Mouse (Mus musculus): ENCODE data around the gene Cpsf6. TPM values are rescaled to one million over a fixed set of nuclear protein-coding genes. Genes with fewer than 3 reads are reported as not detected.

Gene Cpsf6
- polyA plus RNA-seq, 1 experiment from 2014 or later = 279 TPM

DNA sequence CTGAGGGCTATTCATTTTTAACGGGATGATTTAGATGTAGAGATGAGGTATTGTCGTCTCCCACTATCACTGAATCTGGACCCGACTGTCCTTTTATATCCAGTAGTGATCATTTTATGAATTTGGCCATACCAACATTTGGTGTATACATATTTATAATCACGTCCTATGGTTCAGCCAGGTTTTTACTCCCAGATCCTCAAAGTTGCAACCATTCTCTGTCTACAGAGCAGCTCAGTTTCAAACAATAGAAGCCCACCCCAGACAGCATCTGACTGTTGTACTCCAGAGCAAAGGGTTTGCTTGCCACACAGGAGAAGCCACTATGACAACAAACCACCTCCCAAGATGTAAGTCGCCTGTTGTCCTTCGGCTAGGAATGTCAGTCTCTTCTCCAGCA is 7.2 kb upstream of the Cpsf6 start:
- Histone ChIP-seq H3K27me3 (peaks cover 4% of the 10 kb centered on the region), H3K9me3 (no peaks in the 10 kb centered on the region)
- 81% methylated on average over 6 of the region's 6 CpGs for WGBS

DNA sequence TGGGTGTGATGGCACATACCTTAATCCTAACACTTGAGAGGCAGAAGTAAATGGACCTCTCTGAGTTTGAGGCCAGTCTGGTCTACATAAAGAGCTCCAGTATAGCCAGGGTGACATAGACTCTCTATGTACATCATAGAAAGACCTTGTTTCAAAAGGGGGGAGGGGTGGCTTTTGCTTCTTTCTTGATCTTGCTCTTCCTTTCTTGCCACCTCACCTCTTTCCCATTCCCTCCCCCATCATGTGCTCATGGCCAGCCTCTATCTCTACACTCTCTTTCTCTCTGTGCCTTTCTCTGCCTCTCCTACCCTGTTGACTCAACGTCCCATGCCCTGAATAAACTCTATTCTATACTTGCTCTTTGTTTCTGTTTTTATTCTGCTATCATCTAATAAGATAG is 6.4 kb upstream of the Cpsf6 start:
- Histone ChIP-seq H3K9ac (replicated peaks) (no peak overlapping the region), H3K9me3 (no peaks in the 10 kb centered on the region), H3K36me3 (no peaks in the 10 kb centered on the region), H3K27ac (replicated peaks) (no peak overlapping the region), H3K4me3 (no peak overlapping the region), H3K27me3 (peaks cover 3% of the 10 kb centered on the region), H3K4me1 (no peaks in the 10 kb centered on the region), H3K4me2 (replicated peaks) (no peak overlapping the region)
- ATAC-seq (ENCODE audit: low FRiP score, low read depth) = no peak
- WGBS = 82% methylated on average over 1 of the region's 1 CpGs

More for the DNA sequence above, 7.2 kb upstream of the Cpsf6 start:
- no peak overlapping the region for H3K27ac ChIP-seq (replicated peaks)
- no peak for ATAC-seq (ENCODE audit: low FRiP score, low read depth)
- no peak overlapping the region for H3K4me2 ChIP-seq (replicated peaks)
- no peaks in the 10 kb centered on the region for H3K36me3 ChIP-seq
- H3K4me3 ChIP-seq = no peak overlapping the region
- no peak overlapping the region for H3K9ac ChIP-seq (replicated peaks)
- no peaks in the 10 kb centered on the region for H3K4me1 ChIP-seq

DNA sequence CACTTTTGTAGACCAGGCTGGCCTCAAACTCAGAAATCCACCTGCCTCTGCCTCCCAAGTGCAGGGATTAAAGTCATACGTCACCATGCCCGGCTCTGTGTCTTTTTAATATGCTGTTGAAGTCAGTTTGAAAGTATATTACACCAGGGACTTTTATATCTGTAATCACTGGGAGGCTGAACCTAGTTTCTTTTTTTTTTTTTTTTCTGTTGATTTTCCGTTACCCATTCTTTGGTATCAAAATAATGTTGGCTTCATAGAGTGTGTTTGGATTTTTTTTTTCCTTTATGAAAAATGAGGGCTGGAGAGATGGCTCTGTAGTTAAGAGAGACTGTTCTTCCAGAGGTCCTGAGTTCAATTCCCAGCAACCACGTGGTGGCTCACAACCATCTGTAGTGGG is 5.6 kb upstream of the Cpsf6 start:
- Histone ChIP-seq H3K27me3 (no peaks in the 10 kb centered on the region), H3K36me3 (no peaks in the 10 kb centered on the region), H3K9me3 (no peaks in the 10 kb centered on the region), H3K4me2 (replicated peaks) (no peak overlapping the region), H3K27ac (replicated peaks) (no peak overlapping the region), H3K4me1 (no peaks in the 10 kb centered on the region), H3K9ac (replicated peaks) (no peak overlapping the region), H3K4me3 (no peak overlapping the region)
- WGBS = 88% methylated on average over 4 of the region's 4 CpGs
- no peak for ATAC-seq (ENCODE audit: low FRiP score, low read depth)

- no peaks in the 10 kb centered on the region for H3K36me3 ChIP-seq
- no peak overlapping the region for H3K4me3 ChIP-seq
- no peak overlapping the region for H3K27ac ChIP-seq (replicated peaks)
- H3K27me3 ChIP-seq = no peaks in the 10 kb centered on the region
- ATAC-seq (ENCODE audit: low FRiP score, low read depth) = no peak
- no peak overlapping the region for H3K4me2 ChIP-seq (replicated peaks)
- H3K9me3 ChIP-seq = no peaks in the 10 kb centered on the region
- WGBS = 90% methylated on average over 2 of the region's 2 CpGs
- no peaks in the 10 kb centered on the region for H3K4me1 ChIP-seq
- no peak overlapping the region for H3K9ac ChIP-seq (replicated peaks)
Measured at GRCm38 (mm10) chr10:117385086-117385430, 5.2 kb upstream of the Cpsf6 start.

DNA sequence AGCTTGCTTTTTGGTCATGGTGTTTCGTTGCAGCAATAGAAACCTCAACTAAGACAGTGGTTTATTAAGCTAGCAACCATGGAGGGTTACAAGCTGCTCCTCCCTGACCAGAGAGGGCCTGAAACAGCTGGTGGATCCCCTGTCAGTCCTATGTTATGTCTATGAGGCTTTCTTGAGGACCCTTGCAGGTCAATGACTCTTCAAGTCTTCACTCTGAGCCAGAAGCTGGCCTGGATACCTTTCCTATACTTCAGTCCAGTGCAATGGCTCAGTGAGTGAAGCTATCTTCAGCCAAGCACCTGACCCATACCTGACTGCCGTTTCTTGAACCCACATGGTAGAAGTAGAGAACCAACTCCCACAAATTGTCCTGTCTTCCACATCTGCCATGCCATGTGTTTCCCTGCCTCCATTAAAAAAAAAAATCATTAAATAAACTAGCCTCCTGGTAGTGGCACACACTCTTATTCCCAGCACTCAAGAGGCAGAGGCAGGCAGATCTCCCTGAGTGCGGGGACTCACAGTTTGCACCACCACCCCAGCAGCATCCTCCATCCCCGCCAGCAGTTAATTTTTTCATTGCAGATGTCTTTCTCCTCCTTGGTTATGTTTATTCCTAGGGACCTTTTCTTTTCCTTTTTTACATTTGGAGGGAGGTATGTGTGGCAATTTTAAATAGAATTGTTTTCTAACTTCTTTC is 4.7 kb upstream of the Cpsf6 start:
- ATAC-seq (ENCODE audit: low FRiP score, low read depth) = no peak
- Histone ChIP-seq H3K4me1 (no peaks in the 10 kb centered on the region), H3K27me3 (no peaks in the 10 kb centered on the region), H3K9ac (replicated peaks) (no peak overlapping the region), H3K27ac (replicated peaks) (no peak overlapping the region), H3K36me3 (no peaks in the 10 kb centered on the region), H3K9me3 (no peaks in the 10 kb centered on the region), H3K4me2 (replicated peaks) (no peak overlapping the region), H3K4me3 (no peak overlapping the region)
- WGBS = 86% methylated on average over 4 of the region's 4 CpGs

DNA sequence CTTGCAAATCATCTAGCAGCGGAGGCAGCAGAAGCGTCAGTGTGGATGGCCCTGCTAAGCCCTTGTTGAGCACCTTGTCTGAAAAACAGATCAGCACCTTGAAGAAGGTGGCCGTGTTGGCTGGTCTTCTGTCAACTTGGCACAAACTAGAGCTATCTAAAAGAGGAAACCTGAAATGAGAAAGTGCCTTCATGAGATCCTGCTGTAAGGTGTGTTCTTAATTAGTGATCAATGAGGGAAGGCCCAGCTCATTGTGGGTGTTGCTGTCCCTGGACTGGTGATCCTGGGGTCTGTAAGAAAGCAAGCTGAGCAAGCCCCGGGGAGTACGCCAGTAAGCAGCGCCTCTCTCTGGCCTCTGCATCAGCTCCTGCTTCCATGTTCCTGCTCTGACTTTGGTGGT is 4.1 kb upstream of the Cpsf6 start:
- no peak overlapping the region for H3K4me3 ChIP-seq
- no peaks in the 10 kb centered on the region for H3K9me3 ChIP-seq
- H3K4me2 ChIP-seq (replicated peaks) = no peak overlapping the region
- 76% methylated on average over 6 of the region's 6 CpGs for WGBS
- H3K4me1 ChIP-seq = no peaks in the 10 kb centered on the region
- ATAC-seq (ENCODE audit: low FRiP score, low read depth) = no peak
- H3K27me3 ChIP-seq = no peaks in the 10 kb centered on the region
- H3K27ac ChIP-seq (replicated peaks) = no peak overlapping the region
- no peaks in the 10 kb centered on the region for H3K36me3 ChIP-seq
- H3K9ac ChIP-seq (replicated peaks) = no peak overlapping the region

DNA sequence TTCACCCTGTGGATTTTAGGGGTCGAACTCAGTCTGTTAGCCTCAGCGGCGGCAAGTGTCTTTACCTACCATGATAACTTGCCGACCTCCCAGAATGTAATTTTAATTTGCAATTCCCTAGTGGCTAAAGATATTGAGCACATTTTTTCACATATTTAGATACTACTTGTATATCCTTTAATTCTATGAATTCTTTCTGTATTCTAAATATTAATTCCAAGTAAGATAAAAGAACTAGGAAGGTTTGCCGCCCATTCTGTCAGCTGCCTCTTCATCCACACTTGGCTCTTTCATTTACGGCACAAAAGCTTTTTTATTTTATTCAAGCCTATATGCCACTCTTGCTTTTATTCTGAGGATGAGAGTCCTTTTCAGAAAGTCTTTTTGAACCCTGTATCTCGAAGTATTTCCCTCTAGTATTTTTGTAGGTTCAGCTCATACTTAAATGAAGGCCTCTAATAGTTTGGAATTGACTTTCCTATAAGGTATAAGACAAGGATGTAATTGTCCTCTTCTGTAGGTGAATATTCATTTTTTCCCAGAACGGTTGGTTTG is 3.3 kb upstream of the Cpsf6 start:
- Histone ChIP-seq H3K36me3 (no peaks in the 10 kb centered on the region), H3K4me2 (replicated peaks) (no peak overlapping the region), H3K9ac (replicated peaks) (no peak overlapping the region), H3K9me3 (no peaks in the 10 kb centered on the region), H3K4me1 (no peaks in the 10 kb centered on the region), H3K27ac (replicated peaks) (no peak overlapping the region), H3K4me3 (no peak overlapping the region), H3K27me3 (no peaks in the 10 kb centered on the region)
- WGBS = 72% methylated on average over 8 of the region's 8 CpGs
- ATAC-seq (ENCODE audit: low FRiP score, low read depth) = no peak

DNA sequence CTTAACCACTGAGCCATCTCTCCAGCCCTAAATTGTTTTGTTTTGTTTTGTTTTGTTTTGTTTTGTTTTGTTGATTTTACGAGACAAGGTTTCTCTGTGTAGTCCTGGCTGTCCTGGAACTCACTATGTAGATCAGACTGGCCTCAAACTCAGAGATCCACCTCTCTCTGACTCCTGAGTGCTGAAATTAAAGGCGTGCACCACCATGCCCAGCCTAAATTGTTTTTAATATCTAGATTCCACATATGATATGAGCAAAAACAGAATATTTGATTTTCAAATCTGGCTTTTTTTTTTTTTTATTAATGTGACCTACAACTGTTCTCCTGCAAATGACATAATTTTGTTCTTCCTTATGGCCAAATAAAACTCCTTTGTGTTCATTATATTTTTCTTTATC is 2.3 kb upstream of the Cpsf6 start:
- no peaks in the 10 kb centered on the region for H3K9me3 ChIP-seq
- ATAC-seq (ENCODE audit: low FRiP score, low read depth) = no peak
- no peak overlapping the region for H3K27ac ChIP-seq (replicated peaks)
- no peaks in the 10 kb centered on the region for H3K36me3 ChIP-seq
- 79% methylated on average over 2 of the region's 2 CpGs for whole genome bisulfite sequencing
- H3K9ac ChIP-seq (replicated peaks) = no peak overlapping the region
- no peaks in the 10 kb centered on the region for H3K27me3 ChIP-seq
- H3K4me2 ChIP-seq (replicated peaks) = no peak overlapping the region
- H3K4me1 ChIP-seq = no peaks in the 10 kb centered on the region; the same call in 1 of the 2 replicates
- no peak overlapping the region for H3K4me3 ChIP-seq

DNA sequence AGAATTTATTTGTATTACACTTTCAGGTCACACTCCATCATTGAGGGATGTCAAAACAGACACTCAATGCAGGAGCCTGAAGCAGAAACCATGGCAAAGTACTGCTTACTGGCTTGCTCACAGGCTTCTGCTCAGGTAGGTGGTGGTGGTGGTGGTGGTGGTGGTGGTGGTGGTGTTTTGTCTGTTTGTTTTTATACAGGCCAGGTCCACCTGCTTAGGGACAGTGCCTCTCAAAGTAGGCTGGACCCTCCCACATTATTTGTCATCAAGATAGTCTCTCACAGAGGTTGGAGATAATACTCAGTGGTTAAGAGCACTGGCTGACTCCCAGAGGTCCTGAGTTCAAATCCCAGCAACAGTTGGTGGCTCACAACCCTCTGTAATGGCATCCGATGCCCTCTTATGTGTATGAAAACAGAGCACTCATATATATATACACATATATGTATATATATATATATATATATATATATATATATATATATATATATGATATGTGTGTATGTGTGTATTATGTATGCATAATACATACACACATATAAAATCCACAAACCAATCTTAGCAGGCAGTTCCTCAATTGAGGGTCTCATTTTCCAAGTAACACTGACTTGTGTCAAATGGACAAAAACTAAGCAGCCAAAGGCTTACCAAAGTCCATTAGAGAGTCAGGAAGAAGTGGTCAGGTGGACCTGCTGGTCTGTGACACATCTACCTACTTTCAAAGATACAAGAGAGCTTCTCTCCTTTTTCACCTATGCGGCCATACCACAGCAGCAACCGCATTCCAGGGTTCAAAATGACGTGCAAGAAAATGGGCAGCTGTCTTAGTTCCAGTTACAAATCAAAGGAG is 1.1 kb upstream of the Cpsf6 start:
- Histone ChIP-seq H3K27ac (replicated peaks) (no peak overlapping the region), H3K27me3 (no peaks in the 10 kb centered on the region), H3K4me3 (no peak overlapping the region), H3K9ac (replicated peaks) (no peak overlapping the region), H3K36me3 (no peaks in the 10 kb centered on the region), H3K9me3 (no peaks in the 10 kb centered on the region), H3K4me1 (no peaks in the 10 kb centered on the region; the same call in 1 of the 2 replicates), H3K4me2 (replicated peaks) (no peak overlapping the region)
- ATAC-seq (ENCODE audit: low FRiP score, low read depth) = no peak
- 94% methylated on average over 4 of the region's 4 CpGs for WGBS

DNA sequence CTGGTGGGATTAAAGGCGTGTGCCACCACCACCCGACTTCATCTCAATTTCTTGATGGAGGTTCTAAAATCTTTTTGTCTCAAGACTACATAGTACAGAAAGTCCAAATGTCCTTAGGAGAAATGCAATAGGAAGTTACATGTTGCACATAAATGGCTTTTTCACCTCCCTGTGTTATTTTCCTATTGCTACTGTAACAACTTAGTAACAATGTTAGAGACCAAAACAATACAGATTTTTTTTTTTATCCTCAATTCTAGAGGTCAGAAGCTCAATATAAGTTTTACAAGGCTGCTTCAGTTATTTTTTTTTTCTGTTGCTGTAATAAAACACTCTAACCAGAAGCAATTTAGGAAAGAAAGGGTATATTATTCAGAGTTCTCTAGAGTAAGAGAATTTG is 374 bp downstream of the Cpsf6 start:
- no peaks in the 10 kb centered on the region for H3K27me3 ChIP-seq
- no peak overlapping the region for H3K9ac ChIP-seq (replicated peaks)
- H3K9me3 ChIP-seq = no peaks in the 10 kb centered on the region
- no peak overlapping the region for H3K4me2 ChIP-seq (replicated peaks)
- H3K4me3 ChIP-seq = no peak overlapping the region
- H3K36me3 ChIP-seq = no peaks in the 10 kb centered on the region
- H3K4me1 ChIP-seq = peaks cover 8% of the 10 kb centered on the region
- 93% methylated on average over 2 of the region's 2 CpGs for WGBS
- ATAC-seq (ENCODE audit: low FRiP score, low read depth) = no peak
- H3K27ac ChIP-seq (replicated peaks) = no peak overlapping the region

GRCm38 (mm10) chr10:117378642-117379041 is 1.2 kb downstream of the Cpsf6 start:
- 96% methylated on average over 3 of the region's 3 CpGs for WGBS

GRCm38 (mm10) chr10:117378291-117378555 is 1.6 kb downstream of the Cpsf6 start:
- no peak for ATAC-seq (ENCODE audit: low FRiP score, low read depth)
- Histone ChIP-seq H3K27ac (replicated peaks) (no peak overlapping the region), H3K36me3 (no peaks in the 10 kb centered on the region), H3K4me1 (peaks cover 14% of the 10 kb centered on the region), H3K4me2 (replicated peaks) (no peak overlapping the region), H3K9me3 (no peaks in the 10 kb centered on the region), H3K27me3 (no peaks in the 10 kb centered on the region), H3K9ac (replicated peaks) (no peak overlapping the region), H3K4me3 (no peak overlapping the region)
- 92% methylated on average over 11 of the region's 11 CpGs for WGBS

More at GRCm38 (mm10) chr10:117378642-117379041, 1.2 kb downstream of the Cpsf6 start:
- Histone ChIP-seq H3K4me3 (no peak overlapping the region), H3K9me3 (no peaks in the 10 kb centered on the region), H3K36me3 (no peaks in the 10 kb centered on the region), H3K4me1 (peaks cover 13% of the 10 kb centered on the region), H3K27ac (replicated peaks) (no peak overlapping the region), H3K9ac (replicated peaks) (no peak overlapping the region), H3K27me3 (no peaks in the 10 kb centered on the region), H3K4me2 (replicated peaks) (no peak overlapping the region)
- ATAC-seq (ENCODE audit: low FRiP score, low read depth) = no peak

All from midbrain, embryonic 12.5 days (tissue).